8 mouse cellular contexts compared by ENCODE assay signal in the genomic region with DNA sequence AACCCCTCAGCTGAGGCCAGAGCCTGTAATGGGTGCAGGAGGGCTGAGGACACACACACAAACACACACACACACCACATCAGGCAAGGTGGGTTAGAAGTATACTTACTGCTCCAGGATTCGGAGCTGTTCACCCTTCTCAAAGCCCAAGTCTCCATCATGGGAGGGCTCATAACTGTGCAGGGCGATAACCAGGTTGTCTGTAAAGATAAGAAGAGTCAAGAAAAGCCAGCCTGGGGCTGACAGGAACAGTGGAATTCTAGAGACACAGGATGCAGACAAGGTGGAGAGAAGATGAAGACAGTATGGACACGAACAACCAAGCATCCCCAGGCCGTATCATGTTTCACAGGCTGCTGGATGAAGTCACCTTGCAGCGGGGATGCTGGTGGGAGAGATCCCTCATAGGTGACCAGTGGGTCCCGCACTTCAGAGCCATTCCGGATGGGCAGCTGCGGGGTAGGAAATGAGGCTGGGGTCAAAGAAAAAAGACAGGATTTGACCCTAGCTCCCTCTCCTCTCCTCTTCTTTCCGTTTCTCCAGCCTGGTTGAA. TPM values are rescaled to one million over a fixed set of nuclear protein-coding genes. Genes with fewer than 3 reads are reported as not detected.
DNase-seq lines count a peak whose midpoint lies in the region; ATAC-seq and TF ChIP-seq lines count a peak whose summit lies in the region.

No protein-coding gene starts in this region.

- no peak for ATAC-seq in lung, embryonic 15.5 days (ENCODE audit: borderline replicate concordance, extremely low read depth, low FRiP score, low TSS enrichment)

- H3K4me2 ChIP-seq in lung, embryonic 15.5 days = peak overlapping the region; percentile 75

- no peak for DNase-seq in lung, postnatal 4 days
- no peak for DNase-seq in forebrain, embryonic 10.5 days (ENCODE audit: extremely low spot score, low spot score)
- DNase-seq in liver, adult 2 months (ENCODE audit: extremely low read depth, low read depth, low spot score) = no peak
- peak; percentile 33 for DNase-seq in thymus, postnatal 0 days (ENCODE audit: low spot score)
- DNase-seq in cerebellum, postnatal 4 days (ENCODE audit: low spot score in 2 of 2) = no peak
- no peak for DNase-seq in adrenal gland, adult 18-20 months (ENCODE audit: low spot score in 2 of 2)
- DNase-seq in right cerebral cortex, postnatal 10 days (ENCODE audit: low spot score in 2 of 2) = no peak

- H3K9me3 ChIP-seq in lung, embryonic 15.5 days = no peaks in the 10 kb centered on the region
- no peaks in the 10 kb centered on the region for H3K9me3 ChIP-seq in forebrain, embryonic 10.5 days

- peaks cover 20% of the 10 kb centered on the region for H3K4me1 ChIP-seq in lung, embryonic 15.5 days
- H3K4me1 ChIP-seq in forebrain, embryonic 10.5 days = peaks cover 32% of the 10 kb centered on the region
- peaks cover 7% of the 10 kb centered on the region for H3K4me1 ChIP-seq in liver, adult 2 months (ENCODE audit: control insufficient read depth, insufficient read depth, low read length)

- TF ChIP-seq POLR2A in liver, adult 2 months (IDR thresholded peaks at IDR 0.05; ENCODE audit: extremely low read depth, insufficient read depth, low read length) = no peak

- no peaks in the 10 kb centered on the region for H3K36me3 ChIP-seq in lung, embryonic 15.5 days
- H3K36me3 ChIP-seq in forebrain, embryonic 10.5 days (replicated peaks) = no peaks in the 10 kb centered on the region
- H3K36me3 ChIP-seq in liver, adult 2 months (ENCODE audit: control insufficient read depth, insufficient read depth, low read length) = no peaks in the 10 kb centered on the region

- peak overlapping the region; percentile 45; the same call in 1 of the 2 replicates for H3K4me3 ChIP-seq in lung, embryonic 15.5 days
- peak overlapping the region; percentile 62 for H3K4me3 ChIP-seq in forebrain, embryonic 10.5 days
- no peak overlapping the region for H3K4me3 ChIP-seq in liver, adult 2 months (ENCODE audit: insufficient read depth, low read depth, low read length)

- H3K27ac ChIP-seq in lung, embryonic 15.5 days = peak overlapping the region; percentile 76
- H3K27ac ChIP-seq in forebrain, embryonic 10.5 days = peak overlapping the region; percentile 86
- 0 out of 2 replicates have a peak overlapping the region, but pooled peaks have one; percentile 46 for H3K27ac ChIP-seq in liver, adult 2 months (replicated peaks; ENCODE audit: insufficient read depth, low read depth, low read length)

- H3K79me2 ChIP-seq in liver, adult 2 months (ENCODE audit: control insufficient read depth, insufficient read depth, low read length) = no peaks in the 10 kb centered on the region

- no peak for TF ChIP-seq CTCF in liver, adult 2 months (IDR thresholded peaks at IDR 0.05; ENCODE audit: low read depth, low read length)

- H3K9ac ChIP-seq in lung, embryonic 15.5 days = peak overlapping the region; percentile 50; the same call in 1 of the 2 replicates
- H3K9ac ChIP-seq in liver, adult 2 months (ENCODE audit: low read depth, low read length) = peak overlapping the region; percentile 64; the same call in 1 of the 2 replicates

- WGBS in lung, embryonic 15.5 days = 64% methylated on average over 9 of the region's 9 CpGs
- WGBS in forebrain, embryonic 10.5 days = 76% methylated on average over 9 of the region's 9 CpGs
- WGBS in liver, adult 2 months = 84% methylated on average over 9 of the region's 9 CpGs

- H3K27me3 ChIP-seq in lung, embryonic 15.5 days = no peaks in the 10 kb centered on the region
- H3K27me3 ChIP-seq in forebrain, embryonic 10.5 days (ENCODE audit: poor library complexity, severe bottlenecking) = peaks cover 18% of the 10 kb centered on the region
- no peaks in the 10 kb centered on the region for H3K27me3 ChIP-seq in liver, adult 2 months (ENCODE audit: control insufficient read depth, insufficient read depth, low read length)

RNA-seq across cellular contexts. Expression of a gene that starts 14.8 kb away (rescaled TPM):
- 251 and 260 TPM in 2 replicates for polyA plus RNA-seq in lung, embryonic 15.5 days (2015; fragmentation: Nextera tagmentation; extraction: Ambion mirVana)
- 294 and 319 TPM in 2 replicates for polyA plus RNA-seq in forebrain, embryonic 10.5 days (2016; fragmentation: Nextera tagmentation; extraction: Ambion mirVana)
- total RNA-seq in liver, adult 2 months (2014; rRNA removed) = 16.8 and 20.5 TPM in 2 replicates
- 15.8 and 18.1 TPM in 2 replicates for polyA plus RNA-seq in liver, adult 2 months (2012; rRNA removed)
- 310 and 317 TPM in 2 replicates for polyA plus RNA-seq in thymus, postnatal 0 days (2015; fragmentation: Nextera tagmentation; extraction: Ambion mirVana)
- 10 to 100 TPM; 38.9 to 48.2 TPM for total RNA-seq in adrenal gland, adult 18-20 months (2021)

RNA-seq across cellular contexts. Expression of a gene that starts 16.1 kb away (rescaled TPM):
- polyA plus RNA-seq in lung, embryonic 15.5 days (2015; fragmentation: Nextera tagmentation; extraction: Ambion mirVana) = 8.3 and 24.9 TPM in 2 replicates
- polyA plus RNA-seq in forebrain, embryonic 10.5 days (2016; fragmentation: Nextera tagmentation; extraction: Ambion mirVana) = 13.9 and 15.7 TPM in 2 replicates
- 0.92 and 1.1 TPM in 2 replicates for total RNA-seq in liver, adult 2 months (2014; rRNA removed)
- polyA plus RNA-seq in liver, adult 2 months (2012; rRNA removed) = 1.7 and 1.9 TPM in 2 replicates
- 1,471 and 1,532 TPM in 2 replicates for polyA plus RNA-seq in thymus, postnatal 0 days (2015; fragmentation: Nextera tagmentation; extraction: Ambion mirVana)
- total RNA-seq in adrenal gland, adult 18-20 months (2021) = 1 to 10 TPM; 1.8 to 2.3 TPM

RNA-seq across cellular contexts. Expression of a gene that starts 21.0 kb away (rescaled TPM):
- 3.2 and 4.2 TPM in 2 replicates for polyA plus RNA-seq in lung, embryonic 15.5 days (2015; fragmentation: Nextera tagmentation; extraction: Ambion mirVana)
- polyA plus RNA-seq in forebrain, embryonic 10.5 days (2016; fragmentation: Nextera tagmentation; extraction: Ambion mirVana) = 1.2 TPM in 2 replicates
- 11.8 and 14.4 TPM in 2 replicates for total RNA-seq in liver, adult 2 months (2014; rRNA removed)
- 17.5 and 20.3 TPM in 2 replicates for polyA plus RNA-seq in liver, adult 2 months (2012; rRNA removed)
- 2.6 and 3.7 TPM in 2 replicates for polyA plus RNA-seq in thymus, postnatal 0 days (2015; fragmentation: Nextera tagmentation; extraction: Ambion mirVana)
- total RNA-seq in adrenal gland, adult 18-20 months (2021) = 10 to 100 TPM; 28.2 to 31.4 TPM

RNA-seq across cellular contexts. Expression of a gene that starts 43.1 kb away (rescaled TPM):
- 259 and 262 TPM in 2 replicates for polyA plus RNA-seq in lung, embryonic 15.5 days (2015; fragmentation: Nextera tagmentation; extraction: Ambion mirVana)
- 298 and 315 TPM in 2 replicates for polyA plus RNA-seq in forebrain, embryonic 10.5 days (2016; fragmentation: Nextera tagmentation; extraction: Ambion mirVana)
- 170 and 204 TPM in 2 replicates for total RNA-seq in liver, adult 2 months (2014; rRNA removed)
- 186 and 205 TPM in 2 replicates for polyA plus RNA-seq in liver, adult 2 months (2012; rRNA removed)
- 325 and 333 TPM in 2 replicates for polyA plus RNA-seq in thymus, postnatal 0 days (2015; fragmentation: Nextera tagmentation; extraction: Ambion mirVana)
- 100 to 1,000 TPM; 174 to 175 TPM for total RNA-seq in adrenal gland, adult 18-20 months (2021)

RNA-seq across cellular contexts. Expression of a gene that starts 43.1 kb away (rescaled TPM):
- 187 and 191 TPM in 2 replicates for polyA plus RNA-seq in lung, embryonic 15.5 days (2015; fragmentation: Nextera tagmentation; extraction: Ambion mirVana)
- 224 and 227 TPM in 2 replicates for polyA plus RNA-seq in forebrain, embryonic 10.5 days (2016; fragmentation: Nextera tagmentation; extraction: Ambion mirVana)
- 65.6 and 67.5 TPM in 2 replicates for total RNA-seq in liver, adult 2 months (2014; rRNA removed)
- polyA plus RNA-seq in liver, adult 2 months (2012; rRNA removed) = 75.8 and 93.6 TPM in 2 replicates
- polyA plus RNA-seq in thymus, postnatal 0 days (2015; fragmentation: Nextera tagmentation; extraction: Ambion mirVana) = 190 and 230 TPM in 2 replicates
- total RNA-seq in adrenal gland, adult 18-20 months (2021) = 100 to 1,000 TPM in 1 of 2 experiments, 10 to 100 TPM in 1; 84.9 to 105 TPM

Comparison
In these comparisons a context has a peak if more than half of its experiments do, and no peak if none do; other contexts are left out.
1. RNA of a gene that starts 14.8 kb away (polyA plus RNA-seq): 310 to 317 TPM in thymus, postnatal 0 days, 294 to 319 TPM in forebrain, embryonic 10.5 days and 251 to 260 TPM in lung, embryonic 15.5 days; 15.8 to 18.1 TPM in liver, adult 2 months; every median in the first group is over 10 times any median in the second.
2. RNA of a gene that starts 16.1 kb away (polyA plus RNA-seq): 1,471 to 1,532 TPM in thymus, postnatal 0 days; 8.3 to 24.9 TPM in lung, embryonic 15.5 days, 13.9 to 15.7 TPM in forebrain, embryonic 10.5 days and 1.7 to 1.9 TPM in liver, adult 2 months; every median in the first group is over 10 times any median in the second.
3. Peak in every context shown above with its lines, with median percentiles within 50 percentile points of each other: H3K27ac ChIP-seq.